Mouse (Mus musculus) hindbrain, embryonic 10.5 days (tissue): ENCODE results near the gene P2ry6. TPM values are rescaled to one million over a fixed set of nuclear protein-coding genes. Genes with fewer than 3 reads are reported as not detected.
A peak's percentile ranks its signal among the peaks of the same experiment; 100 is the strongest.

Experiments used
- DNase-seq: peaks from one replicate; pipeline ENCODE4 v3.0.0-alpha.2; 2017; ENCODE audit warnings: low spot score
- H3K27ac ChIP-seq: fragments of 300-500 bp; sonication (generic); 2 replicates; pipeline ENCODE4 v1.5.1; 2016; ENCODE audit warnings: mild to moderate bottlenecking, moderate library complexity
- H3K27me3 ChIP-seq: fragments of 300-500 bp; sonication (generic); 2 replicates; pipeline ENCODE4 v1.6.1; 2016; ENCODE audit warnings: mild to moderate bottlenecking; ENCODE audit not compliant: poor library complexity, insufficient read depth, severe bottlenecking
- H3K36me3 ChIP-seq: fragments of 300-500 bp; sonication (generic); 2 replicates; pipeline ENCODE4 v1.6.1; 2016; ENCODE audit warnings: mild to moderate bottlenecking, moderate library complexity
- H3K4me1 ChIP-seq: fragments of 300-500 bp; sonication (generic); replicated peaks from 2 replicates; pipeline ENCODE4 v1.6.1; 2016; ENCODE audit warnings: mild to moderate bottlenecking
- H3K4me3 ChIP-seq: fragments of 300-500 bp; sonication (generic); 2 replicates; pipeline ENCODE4 v1.5.1; 2016; ENCODE audit warnings: mild to moderate bottlenecking, moderate library complexity
- H3K9me3 ChIP-seq: fragments of 300-500 bp; sonication (generic); 2 replicates; pipeline ENCODE4 v1.6.1; 2016; ENCODE audit warnings: mild to moderate bottlenecking, moderate library complexity
- WGBS: fragments of 180-500 bp; shearing (Covaris S2); methylation state at CpG from one replicate; pipeline ENCODE4 v1.1.7; 2016; 5-methylcytosine and 5-hydroxymethylcytosine counted together
- polyA plus RNA-seq: library from polyadenylated mRNA; unstranded; fragments of >200 nt; fragmentation: Nextera tagmentation; extraction: Ambion mirVana; gene quantifications from 2 replicates; pipeline ENCODE4 v1.2.1, GENCODE M21; 2016

P2ry6 gene
- polyA plus RNA-seq, result 2.3 and 3.3 TPM in 2 replicates

GRCm38 (mm10) chr7:100974135-100974903, at the start of gene P2ry6:
Gene P2ry6 (minus strand): TSS chr7:100974649.
- WGBS, result 4% methylated on average over 36 of the region's 36 CpGs
- Histone ChIP-seq H3K4me1 (peaks cover 16% of the 10 kb centered on the region), H3K36me3 (no peaks in the 10 kb centered on the region), H3K4me3 (peak within 1 kb of the TSS; percentile 48), H3K9me3 (no peaks in the 10 kb centered on the region), H3K27ac (peak within 1 kb of the TSS; percentile 50), H3K27me3 (peaks cover 64% of the 10 kb centered on the region)
- DNase-seq, result no peak

GRCm38 (mm10) chr7:101017492-101017891, 43.0 kb upstream of the P2ry6 start:
- no peaks in the 10 kb centered on the region for H3K9me3 ChIP-seq
- 73% methylated on average over 6 of the region's 6 CpGs for WGBS
- no peak overlapping the region for H3K4me3 ChIP-seq

GRCm38 (mm10) chr7:101017021-101017461, 42.6 kb upstream of the P2ry6 start:
- whole genome bisulfite sequencing, result 66% methylated on average over 7 of the region's 7 CpGs
- H3K36me3 ChIP-seq, result no peaks in the 10 kb centered on the region
- no peak overlapping the region for H3K27ac ChIP-seq
- DNase-seq, result no peak
- no peak overlapping the region for H3K4me3 ChIP-seq
- H3K4me1 ChIP-seq, result peaks cover 29% of the 10 kb centered on the region
- peaks cover 45% of the 10 kb centered on the region for H3K27me3 ChIP-seq
- H3K9me3 ChIP-seq, result no peaks in the 10 kb centered on the region

More at GRCm38 (mm10) chr7:101017492-101017891, 43.0 kb upstream of the P2ry6 start:
- Histone ChIP-seq H3K4me1 (peaks cover 25% of the 10 kb centered on the region), H3K27ac (no peak overlapping the region), H3K36me3 (no peaks in the 10 kb centered on the region), H3K27me3 (peaks cover 40% of the 10 kb centered on the region)
- DNase-seq, result no peak

GRCm38 (mm10) chr7:101014985-101015384, 40.5 kb upstream of the P2ry6 start:
- peaks cover 65% of the 10 kb centered on the region for H3K27me3 ChIP-seq
- H3K4me3 ChIP-seq, result no peak overlapping the region
- WGBS, result 81% methylated on average over 1 of the region's 1 CpGs
- H3K27ac ChIP-seq, result no peak overlapping the region
- no peaks in the 10 kb centered on the region for H3K36me3 ChIP-seq
- no peaks in the 10 kb centered on the region for H3K9me3 ChIP-seq
- no peak for DNase-seq
- peaks cover 42% of the 10 kb centered on the region for H3K4me1 ChIP-seq

GRCm38 (mm10) chr7:101014041-101014440, 39.6 kb upstream of the P2ry6 start:
- no peaks in the 10 kb centered on the region for H3K36me3 ChIP-seq
- no peak overlapping the region for H3K27ac ChIP-seq

GRCm38 (mm10) chr7:101012541-101012940, 38.1 kb upstream of the P2ry6 start, which contains the start of gene P2ry2:
Gene P2ry2 (minus strand): TSS chr7:101012866.
- Histone ChIP-seq H3K4me1 (peaks cover 42% of the 10 kb centered on the region), H3K36me3 (no peaks in the 10 kb centered on the region), H3K27ac (peak within 1 kb of the TSS; percentile 62), H3K9me3 (no peaks in the 10 kb centered on the region), H3K27me3 (peaks cover 88% of the 10 kb centered on the region), H3K4me3 (peak within 1 kb of the TSS; percentile 65)
- DNase-seq, result no peak
- WGBS, result 63% methylated on average over 4 of the region's 4 CpGs

More at GRCm38 (mm10) chr7:101014041-101014440, 39.6 kb upstream of the P2ry6 start:
- no peak for DNase-seq
- Histone ChIP-seq H3K27me3 (peaks cover 75% of the 10 kb centered on the region), H3K4me1 (peaks cover 42% of the 10 kb centered on the region), H3K9me3 (no peaks in the 10 kb centered on the region), H3K4me3 (no peak overlapping the region)
- WGBS, result 11% methylated on average over 9 of the region's 9 CpGs

GRCm38 (mm10) chr7:101011681-101012367, 37.4 kb upstream of the P2ry6 start:
- Histone ChIP-seq H3K4me1 (peaks cover 39% of the 10 kb centered on the region), H3K4me3 (peak overlapping the region; percentile 65), H3K36me3 (no peaks in the 10 kb centered on the region), H3K27me3 (peaks cover 81% of the 10 kb centered on the region), H3K9me3 (no peaks in the 10 kb centered on the region), H3K27ac (peak overlapping the region; percentile 62)
- under 1% methylated on average over 53 of the region's 53 CpGs for WGBS
- DNase-seq, result peak; percentile 72

GRCm38 (mm10) chr7:101010741-101011140, 36.3 kb upstream of the P2ry6 start:
- no peak overlapping the region for H3K4me3 ChIP-seq
- WGBS, result 67% methylated on average over 3 of the region's 3 CpGs
- peaks cover 80% of the 10 kb centered on the region for H3K27me3 ChIP-seq

GRCm38 (mm10) chr7:101006201-101006600, 31.8 kb upstream of the P2ry6 start:
- Histone ChIP-seq H3K4me3 (no peak overlapping the region), H3K9me3 (no peaks in the 10 kb centered on the region), H3K36me3 (no peaks in the 10 kb centered on the region), H3K27me3 (peaks cover 42% of the 10 kb centered on the region), H3K4me1 (peaks cover 29% of the 10 kb centered on the region), H3K27ac (no peak overlapping the region)
- 80% methylated on average over 2 of the region's 2 CpGs for whole genome bisulfite sequencing
- no peak for DNase-seq

More at GRCm38 (mm10) chr7:101010741-101011140, 36.3 kb upstream of the P2ry6 start:
- Histone ChIP-seq H3K27ac (no peak overlapping the region), H3K4me1 (peaks cover 38% of the 10 kb centered on the region), H3K36me3 (no peaks in the 10 kb centered on the region), H3K9me3 (no peaks in the 10 kb centered on the region)
- DNase-seq, result no peak

- DNase-seq, result no peak
- Histone ChIP-seq H3K9me3 (no peaks in the 10 kb centered on the region), H3K27ac (no peak overlapping the region), H3K4me3 (no peak overlapping the region), H3K4me1 (peaks cover 24% of the 10 kb centered on the region), H3K27me3 (peaks cover 31% of the 10 kb centered on the region), H3K36me3 (no peaks in the 10 kb centered on the region)
- 54% methylated on average over 4 of the region's 4 CpGs for WGBS
Observed at GRCm38 (mm10) chr7:101005119-101005518, 30.7 kb upstream of the P2ry6 start.

GRCm38 (mm10) chr7:101003442-101004326, 29.2 kb upstream of the P2ry6 start:
- no peaks in the 10 kb centered on the region for H3K36me3 ChIP-seq
- no peak overlapping the region for H3K27ac ChIP-seq
- DNase-seq, result no peak
- H3K4me3 ChIP-seq, result no peak overlapping the region
- no peaks in the 10 kb centered on the region for H3K9me3 ChIP-seq
- peaks cover 16% of the 10 kb centered on the region for H3K27me3 ChIP-seq
- 72% methylated on average over 11 of the region's 11 CpGs for WGBS
- H3K4me1 ChIP-seq, result peaks cover 24% of the 10 kb centered on the region

GRCm38 (mm10) chr7:101002274-101002673, 27.8 kb upstream of the P2ry6 start:
- no peak overlapping the region for H3K4me3 ChIP-seq
- WGBS, result 71% methylated on average over 6 of the region's 6 CpGs
- no peak overlapping the region for H3K27ac ChIP-seq
- H3K4me1 ChIP-seq, result peaks cover 24% of the 10 kb centered on the region
- 0 out of 2 replicates have a peak, but pooled peaks cover 5% of the 10 kb centered on the region for H3K27me3 ChIP-seq
- no peak for DNase-seq
- no peaks in the 10 kb centered on the region for H3K36me3 ChIP-seq
- no peaks in the 10 kb centered on the region for H3K9me3 ChIP-seq
